Mouse (Mus musculus) lung, adult 2 months (tissue): Measurements from ENCODE around the gene Tmem140.

Source experiments
- CTCF ChIP-seq: fragments of 200-500 bp; IDR thresholded peaks from 2 replicates; pipeline ENCODE4 v1.5.1; 2011; ENCODE audit warnings: mild to moderate bottlenecking, low read length, control low read depth; ENCODE audit not compliant: insufficient read depth
- POLR2A ChIP-seq: fragments of 200-500 bp; IDR thresholded peaks from 2 replicates; pipeline ENCODE4 v1.6.1; 2011; ENCODE audit warnings: low read depth, mild to moderate bottlenecking, control low read depth, low read length, borderline replicate concordance; ENCODE audit errors: extremely low read depth

GRCm38 (mm10) chr6:34875268-34875761 is 12.4 kb downstream of the Tmem140 start:
- TF ChIP-seq CTCF (no peak), POLR2A (no peak)
